Mouse (Mus musculus) lung, postnatal 0 days (tissue): ENCODE measurements around the gene Depdc5. TPM values are rescaled to one million over a fixed set of nuclear protein-coding genes. Genes with fewer than 3 reads are reported as not detected.
A peak's percentile ranks its signal among the peaks of the same experiment; 100 is the strongest.
"Not testable (repeated sequence)": the region's sequence is repeated elsewhere in the genome, so short reads cannot be mapped to it uniquely, and the experiment has no call there.

Experiments used
- ATAC-seq: fragments of 200-750 bp; cut with Nextera tagmentation; 2 replicates; pipeline ENCODE4 v1.8.0; 2017; ENCODE audit warnings: moderate library complexity
- DNase-seq: peaks from one replicate; pipeline ENCODE4 v3.0.0-alpha.2; 2016; ENCODE audit warnings: low spot score
- H3K27ac ChIP-seq: fragments of 300-500 bp; sonication (generic); 2 replicates; pipeline ENCODE4 v1.5.1; 2014; ENCODE audit warnings: antibody characterized with exemption, mild to moderate bottlenecking, low read length, mixed read lengths
- H3K27me3 ChIP-seq: fragments of 300-500 bp; sonication (generic); replicated peaks from 2 replicates; pipeline ENCODE4 v1.6.1; 2014; ENCODE audit warnings: low read length, mixed read lengths; ENCODE audit not compliant: insufficient read depth
- H3K36me3 ChIP-seq: fragments of 300-500 bp; sonication (generic); 2 replicates; pipeline ENCODE4 v1.6.1; 2014; ENCODE audit warnings: low read length, mixed read lengths; ENCODE audit not compliant: insufficient read depth
- H3K4me1 ChIP-seq: fragments of 300-500 bp; sonication (generic); 2 replicates; pipeline ENCODE4 v1.6.1; 2014; ENCODE audit warnings: antibody characterized with exemption, low read depth, low read length, mixed read lengths; ENCODE audit not compliant: insufficient read depth
- H3K4me2 ChIP-seq: fragments of 300-500 bp; sonication (generic); replicated peaks from 2 replicates; pipeline ENCODE4 v1.6.1; 2014; ENCODE audit warnings: low read depth, mild to moderate bottlenecking, low read length, moderate library complexity, mixed read lengths
- H3K4me3 ChIP-seq: fragments of 300-500 bp; sonication (generic); 2 replicates; pipeline ENCODE4 v1.5.1; 2014; ENCODE audit warnings: low read depth, low read length
- H3K9ac ChIP-seq: fragments of 300-500 bp; sonication (generic); replicated peaks from 2 replicates; pipeline ENCODE4 v1.6.1; 2014; ENCODE audit warnings: low read depth, mild to moderate bottlenecking
- H3K9me3 ChIP-seq: fragments of 300-500 bp; sonication (generic); 2 replicates; pipeline ENCODE4 v1.6.1; 2016; ENCODE audit warnings: low read length, mixed read lengths
- CTCF ChIP-seq: IDR thresholded peaks from 2 replicates; pipeline ENCODE4 v1.5.1; 2016; ENCODE audit warnings: antibody characterized with exemption, mild to moderate bottlenecking
- EP300 ChIP-seq: IDR thresholded peaks from 2 replicates; pipeline ENCODE4 v1.6.1; 2016; ENCODE audit warnings: antibody characterized with exemption, mild to moderate bottlenecking, control low read depth
- WGBS: fragments of 180-500 bp; shearing (Covaris S2); extraction: QIAGEN DNeasy Blood & Tissue Kit; methylation state at CpG from one replicate; pipeline ENCODE4 v1.1.7; 2014; 5-methylcytosine and 5-hydroxymethylcytosine counted together
- polyA plus RNA-seq: library from polyadenylated mRNA; unstranded; fragments of >200 nt; fragmentation: Nextera tagmentation; extraction: Ambion mirVana; gene quantifications from 2 replicates; pipeline ENCODE4 v1.2.1, GENCODE M21; 2015

Gene Depdc5
- polyA plus RNA-seq, 1 experiment from 2014 or later, result 7.3 TPM

- no peak overlapping the region for H3K4me2 ChIP-seq
- WGBS, result 87% methylated on average over 5 of the region's 5 CpGs
- no peak overlapping the region for H3K27ac ChIP-seq
- no peak overlapping the region for H3K4me3 ChIP-seq
- TF ChIP-seq EP300 (no peak), CTCF (no peak)
- no peak for DNase-seq
- no peaks in the 10 kb centered on the region for H3K27me3 ChIP-seq
- ATAC-seq, result no peak
- H3K9me3 ChIP-seq, result no peaks in the 10 kb centered on the region
- H3K4me1 ChIP-seq, result peaks cover 3% of the 10 kb centered on the region; the same call in 1 of the 2 replicates
- 0 out of 2 replicates have a peak, but pooled peaks cover 5% of the 10 kb centered on the region for H3K36me3 ChIP-seq
- no peak overlapping the region for H3K9ac ChIP-seq
Observed at GRCm38 (mm10) chr5:32869389-32870024, 6.0 kb downstream of the Depdc5 start.

- no peak overlapping the region for H3K4me3 ChIP-seq
- DNase-seq, result no peak
- WGBS, result 95% methylated on average over 5 of the region's 5 CpGs
- no peaks in the 10 kb centered on the region for H3K27me3 ChIP-seq
- TF ChIP-seq EP300 (no peak), CTCF (no peak)
- ATAC-seq, result no peak
- H3K9me3 ChIP-seq, result no peaks in the 10 kb centered on the region
- H3K9ac ChIP-seq, result no peak overlapping the region
- no peaks in the 10 kb centered on the region for H3K4me1 ChIP-seq
- H3K4me2 ChIP-seq, result no peak overlapping the region
- H3K36me3 ChIP-seq, result 0 out of 2 replicates have a peak, but pooled peaks cover 5% of the 10 kb centered on the region
- no peak overlapping the region for H3K27ac ChIP-seq
Observed at GRCm38 (mm10) chr5:32872346-32872745, 8.8 kb downstream of the Depdc5 start.

DNA sequence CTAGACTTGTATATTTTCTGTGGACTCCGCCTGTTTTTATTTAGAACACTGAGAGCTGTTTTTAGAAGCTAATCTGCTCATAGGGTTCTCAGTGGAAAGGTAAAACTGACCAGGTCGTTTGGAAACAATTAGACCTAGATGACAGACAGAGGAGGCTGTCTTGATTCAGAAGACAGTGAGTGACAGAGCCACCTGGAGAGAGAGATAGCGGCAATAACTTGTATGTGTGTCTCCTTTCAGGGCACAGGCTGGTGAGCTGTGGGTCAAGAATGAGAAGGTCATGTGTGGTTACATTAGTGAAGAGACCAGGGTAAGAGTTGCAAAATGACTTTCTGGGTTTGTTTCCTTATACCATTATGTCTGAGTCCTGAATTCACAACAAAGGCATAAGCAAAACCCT is 23.2 kb downstream of the Depdc5 start:
- no peak overlapping the region for H3K27ac ChIP-seq
- no peaks in the 10 kb centered on the region for H3K4me1 ChIP-seq
- no peaks in the 10 kb centered on the region for H3K9me3 ChIP-seq
- no peak for DNase-seq
- H3K36me3 ChIP-seq, result peaks cover 12% of the 10 kb centered on the region
- H3K27me3 ChIP-seq, result no peaks in the 10 kb centered on the region
- ATAC-seq, result no peak
- no peak overlapping the region for H3K9ac ChIP-seq
- TF ChIP-seq CTCF (no peak), EP300 (no peak)
- 73% methylated on average over 3 of the region's 3 CpGs for WGBS
- no peak overlapping the region for H3K4me2 ChIP-seq
- H3K4me3 ChIP-seq, result no peak overlapping the region

DNA sequence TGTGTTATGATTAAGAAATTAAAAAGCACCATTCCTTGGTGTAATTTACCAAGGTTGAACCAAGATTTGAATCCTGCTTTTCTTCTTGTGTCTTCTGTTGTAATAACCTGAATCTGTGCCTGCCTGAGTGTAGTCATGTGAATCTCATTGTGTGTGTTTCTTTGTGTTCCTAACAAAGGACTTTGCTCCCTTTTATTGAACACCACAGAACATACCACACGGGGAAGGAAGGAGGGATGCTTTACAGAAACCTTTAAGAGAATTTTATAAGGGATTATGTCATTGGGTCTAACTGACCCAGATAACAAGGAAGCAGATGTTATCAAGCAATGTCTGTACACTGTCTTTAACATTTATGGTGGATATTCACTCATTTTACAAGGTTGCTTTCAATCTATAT is 44.0 kb downstream of the Depdc5 start:
- H3K27me3 ChIP-seq, result no peaks in the 10 kb centered on the region
- H3K4me3 ChIP-seq, result no peak overlapping the region
- ATAC-seq, result no peak
- no peak overlapping the region for H3K9ac ChIP-seq
- H3K27ac ChIP-seq, result no peak overlapping the region
- WGBS, result 90% methylated on average over 1 of the region's 1 CpGs
- H3K36me3 ChIP-seq, result peaks cover 24% of the 10 kb centered on the region; the same call in 1 of the 2 replicates
- H3K4me2 ChIP-seq, result no peak overlapping the region
- no peaks in the 10 kb centered on the region for H3K4me1 ChIP-seq
- TF ChIP-seq EP300 (no peak), CTCF (no peak)
- H3K9me3 ChIP-seq, result no peaks in the 10 kb centered on the region
- no peak for DNase-seq

DNA sequence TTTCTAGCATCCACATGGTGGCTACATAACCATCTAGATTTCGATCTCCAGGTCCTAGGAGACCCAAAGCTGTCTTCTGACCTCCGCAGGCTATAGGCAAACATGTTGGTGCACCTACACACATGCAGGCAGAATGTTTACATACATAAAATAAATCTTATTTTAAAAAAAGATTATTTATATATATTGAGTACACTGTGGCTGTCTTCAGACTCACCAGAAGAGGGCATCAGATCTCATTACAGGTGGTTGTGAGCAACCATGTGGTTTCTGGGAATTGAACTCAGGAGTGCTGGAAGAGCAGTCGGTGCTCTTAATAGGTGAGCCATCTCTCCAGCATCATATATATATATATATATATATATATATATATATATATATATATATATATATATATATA is 50.6 kb downstream of the Depdc5 start:
- Histone ChIP-seq H3K4me3 (no peak overlapping the region), H3K27ac (no peak overlapping the region), H3K9me3 (no peaks in the 10 kb centered on the region), H3K4me2 (no peak overlapping the region), H3K4me1 (no peaks in the 10 kb centered on the region), H3K27me3 (no peaks in the 10 kb centered on the region), H3K9ac (no peak overlapping the region), H3K36me3 (peaks cover 8% of the 10 kb centered on the region)
- DNase-seq, result no peak
- peak; percentile 45 for TF ChIP-seq CTCF
- TF ChIP-seq EP300, result no peak
- WGBS, result 70% methylated on average over 3 of the region's 3 CpGs
- ATAC-seq, result no peak

DNA sequence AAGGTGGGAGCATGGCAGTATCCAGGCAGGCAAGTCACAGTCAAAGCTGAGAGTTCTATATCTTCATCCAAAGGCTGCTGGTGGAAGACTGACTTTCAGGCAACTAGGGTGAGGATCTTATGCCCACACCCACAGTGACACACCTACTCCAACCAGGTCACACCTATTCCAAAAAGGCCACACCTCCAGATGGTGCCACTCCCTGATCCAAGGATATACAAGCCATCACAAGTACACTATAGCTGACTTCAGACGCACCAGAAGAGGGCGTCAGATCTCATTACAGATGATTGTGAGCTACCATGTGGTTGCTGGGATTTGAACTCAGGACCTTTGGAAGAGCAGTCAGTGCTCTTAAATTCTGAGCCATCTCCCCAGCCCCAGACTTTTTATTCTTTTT is 55.8 kb downstream of the Depdc5 start:
- not testable (repeated sequence) for H3K4me1 ChIP-seq, H3K9ac ChIP-seq, H3K4me2 ChIP-seq, H3K9me3 ChIP-seq, H3K27ac ChIP-seq, H3K4me3 ChIP-seq, ATAC-seq, DNase-seq, H3K27me3 ChIP-seq
- peaks cover 21% of the 10 kb centered on the region for H3K36me3 ChIP-seq
- WGBS, result 97% methylated on average over 2 of the region's 2 CpGs

GRCm38 (mm10) chr5:32922906-32923305 is 59.4 kb downstream of the Depdc5 start:
- TF ChIP-seq EP300 (no peak), CTCF (no peak)

More at GRCm38 (mm10) chr5:32922906-32923305, 59.4 kb downstream of the Depdc5 start:
- no peak overlapping the region for H3K9ac ChIP-seq
- no peak overlapping the region for H3K4me2 ChIP-seq
- H3K27ac ChIP-seq, result no peak overlapping the region
- H3K36me3 ChIP-seq, result peaks cover 30% of the 10 kb centered on the region
- no peaks in the 10 kb centered on the region for H3K9me3 ChIP-seq
- no peak overlapping the region for H3K4me3 ChIP-seq
- no peak for ATAC-seq
- H3K27me3 ChIP-seq, result no peaks in the 10 kb centered on the region
- DNase-seq, result no peak
- WGBS, result 87% methylated on average over 4 of the region's 4 CpGs
- H3K4me1 ChIP-seq, result no peaks in the 10 kb centered on the region
